Mouse (Mus musculus) thymus, postnatal 25 days (tissue): ENCODE measurements around the gene Ehd4.

ENCODE experiments used
- DNase-seq: peaks from one replicate; pipeline ENCODE4 v3.0.0; 2022

Ehd4 gene

DNA sequence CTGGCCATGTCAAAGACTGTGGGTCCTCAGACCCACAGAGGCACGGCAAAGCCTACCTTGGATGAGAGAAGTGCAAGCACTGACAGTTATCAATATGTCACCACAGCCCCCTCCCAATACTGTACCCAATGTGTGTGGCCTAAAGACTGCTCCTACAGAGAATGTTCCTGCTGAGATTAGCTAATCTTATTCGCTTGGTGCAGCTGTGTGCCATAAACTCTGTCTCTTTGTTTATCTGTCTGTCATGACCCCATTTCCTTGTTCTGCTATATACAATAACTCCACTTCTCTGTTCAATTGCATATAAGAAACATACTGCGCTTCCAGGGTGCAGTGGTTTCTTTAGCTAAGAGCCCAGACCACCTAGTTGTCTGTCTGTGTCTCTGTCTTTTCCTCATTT, 48.5 kb downstream of the Ehd4 start:
- no peak for DNase-seq

DNA sequence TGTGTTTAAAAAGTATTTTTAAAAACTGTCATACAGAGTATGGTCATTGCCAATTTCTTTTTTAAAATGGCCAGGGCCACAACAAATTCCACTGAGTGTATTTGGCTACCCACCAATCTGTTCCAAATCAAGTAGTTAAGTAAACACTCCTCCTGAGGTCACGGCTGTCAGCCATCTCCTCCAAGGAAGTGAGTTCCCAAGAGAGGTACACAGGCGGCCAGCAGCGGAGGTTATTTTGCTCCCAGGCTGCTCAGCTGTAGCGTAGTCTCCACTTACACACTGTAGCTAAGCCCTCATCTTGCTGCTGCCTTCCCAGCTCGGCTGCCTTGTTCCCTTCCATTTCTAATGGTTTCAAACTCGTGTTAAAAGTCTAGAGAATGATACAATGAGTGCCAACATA, 51.5 kb downstream of the Ehd4 start:
- no peak for DNase-seq

DNA sequence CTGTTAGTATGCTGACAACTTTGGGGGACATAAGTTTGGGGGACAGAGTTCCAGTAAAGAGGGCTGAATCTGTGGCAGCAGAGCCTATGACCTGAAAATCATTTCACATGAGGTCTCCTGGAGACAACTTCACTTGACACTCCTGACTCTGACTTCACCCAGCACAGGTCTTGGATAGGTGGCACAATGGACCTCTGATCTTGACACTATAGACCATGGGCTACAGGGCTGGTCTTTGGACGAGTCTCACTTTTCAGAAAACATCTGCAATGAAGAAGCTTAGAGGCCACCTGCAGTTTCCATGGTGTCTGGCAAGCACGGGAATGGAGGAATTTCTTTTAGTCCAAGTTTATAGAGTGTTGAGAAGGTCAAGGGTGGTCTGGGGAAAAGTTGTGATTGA, 52.0 kb downstream of the Ehd4 start:
- DNase-seq, result no peak

DNA sequence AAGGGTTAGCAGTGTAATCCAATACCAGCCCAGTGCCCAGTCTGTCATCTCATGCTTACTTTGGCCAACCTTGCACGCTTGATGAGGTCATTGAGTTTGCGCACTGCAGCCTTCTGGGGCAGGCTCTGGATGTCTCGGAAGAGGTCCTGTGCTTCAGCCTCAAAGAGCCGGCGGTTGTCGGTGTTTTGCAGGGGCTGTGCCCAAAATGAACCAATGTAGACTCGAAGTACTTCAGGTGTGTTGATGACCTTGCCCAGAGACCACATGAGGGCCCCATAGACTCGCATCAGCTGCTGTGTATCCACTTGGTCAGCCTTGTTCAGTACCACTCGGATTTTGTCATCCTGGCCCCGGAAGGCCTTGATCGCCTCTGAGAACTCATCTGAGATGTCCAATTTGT, 52.4 kb downstream of the Ehd4 start:
- no peak for DNase-seq

- no peak for DNase-seq
Observed at GRCm38 (mm10) chr2:120099886-120100285, 54.5 kb downstream of the Ehd4 start.

DNA sequence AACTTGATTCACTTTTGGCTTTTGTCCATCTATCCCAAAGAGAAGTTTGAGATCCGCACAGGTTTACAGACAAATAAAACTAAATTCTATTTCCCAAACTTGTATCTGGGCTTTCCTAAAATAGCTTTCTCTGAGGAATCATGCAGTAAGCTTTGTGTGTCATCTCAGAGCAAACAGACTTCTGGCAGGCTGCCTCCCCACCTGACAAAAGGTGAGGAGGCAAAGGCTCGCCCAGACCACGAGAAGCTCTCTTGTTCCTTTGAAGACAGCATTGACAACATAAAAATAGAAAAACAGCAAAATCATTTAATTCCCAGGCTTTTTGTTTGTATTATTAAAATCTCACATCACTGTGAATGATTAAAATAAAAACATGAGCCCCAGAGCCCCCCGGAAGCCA, 55.1 kb downstream of the Ehd4 start:
- no peak for DNase-seq

GRCm38 (mm10) chr2:120098781-120099202, 55.6 kb downstream of the Ehd4 start:
- no peak for DNase-seq

DNA sequence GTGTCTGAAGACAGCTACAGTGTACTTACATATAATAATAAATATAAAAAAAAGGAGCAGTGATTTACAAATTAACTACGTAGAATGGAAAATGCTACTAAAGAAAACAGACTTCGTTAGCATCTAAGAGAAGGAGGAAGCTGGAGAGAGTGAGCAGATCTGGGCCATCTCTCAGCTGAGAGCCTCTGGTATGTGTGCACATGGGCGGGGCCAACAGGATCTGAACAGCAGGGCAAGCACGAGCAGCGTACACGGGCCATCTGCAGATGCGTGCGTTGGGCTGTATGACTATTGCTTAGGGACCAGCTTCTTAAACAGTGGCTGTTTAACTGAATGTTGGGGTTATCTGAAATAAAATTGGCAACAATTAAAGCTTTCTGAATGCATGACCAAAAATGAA, 56.5 kb downstream of the Ehd4 start:
- DNase-seq, result no peak

DNA sequence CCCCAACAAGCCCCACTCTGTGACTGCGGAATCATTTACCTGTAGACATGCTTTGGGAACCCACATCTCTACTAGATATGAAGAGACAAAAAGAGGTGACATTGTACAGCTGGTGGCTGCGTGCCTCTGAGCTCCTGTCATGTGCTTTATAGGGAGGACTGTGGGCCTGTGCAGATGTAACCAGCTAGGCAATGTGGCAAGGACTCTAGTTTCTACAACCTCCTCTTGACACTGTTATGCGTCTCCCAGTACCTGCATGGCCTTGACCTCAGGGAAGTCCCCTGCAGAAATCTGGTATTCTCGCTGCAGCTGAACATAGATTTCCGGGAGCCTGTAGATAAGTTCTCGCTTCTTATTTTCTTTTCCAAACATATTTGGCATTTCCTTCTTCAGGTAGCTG, 57.7 kb downstream of the Ehd4 start:
- DNase-seq, result no peak

- no peak for DNase-seq
Observed at GRCm38 (mm10) chr2:120096191-120096590, 58.2 kb downstream of the Ehd4 start.

- no peak for DNase-seq
Observed at GRCm38 (mm10) chr2:120095171-120095570, 59.2 kb downstream of the Ehd4 start.

DNA sequence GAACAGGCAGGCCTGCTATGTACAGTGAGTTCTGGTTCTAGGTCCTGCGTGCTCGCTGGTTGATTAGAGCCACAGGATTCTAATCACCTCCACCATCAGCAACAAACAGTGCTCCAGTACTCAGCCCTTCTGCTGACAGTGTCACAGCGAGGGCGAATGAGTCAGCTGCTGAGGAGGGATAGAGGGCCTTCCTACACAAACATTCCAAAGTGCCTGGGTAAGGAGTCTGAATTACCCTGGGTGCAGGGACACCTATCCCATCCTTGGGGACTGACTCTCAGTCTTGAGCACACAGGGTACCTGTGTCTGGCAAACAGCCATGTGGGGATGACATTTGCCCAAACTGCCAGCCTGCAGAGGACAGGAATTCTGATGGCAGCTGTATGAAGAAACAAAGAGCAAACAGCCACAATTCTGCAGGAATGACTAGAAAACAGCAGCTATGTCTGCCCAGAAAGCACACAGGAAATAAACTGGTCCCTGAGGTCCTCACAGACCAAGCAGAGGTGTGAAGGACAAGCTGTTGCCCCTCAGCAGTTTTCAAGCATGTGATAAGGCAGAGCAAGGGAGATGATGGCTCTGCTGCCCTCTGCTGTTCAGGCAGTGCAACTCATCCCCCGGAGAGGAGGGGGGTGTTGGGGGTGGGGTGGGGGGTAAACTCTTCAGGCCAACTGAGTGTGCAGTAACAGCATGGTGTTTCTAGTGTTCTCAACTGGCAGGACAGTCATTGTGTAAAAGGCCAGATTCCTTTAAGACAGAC, 60.6 kb downstream of the Ehd4 start:
- peak; percentile 56 for DNase-seq

DNA sequence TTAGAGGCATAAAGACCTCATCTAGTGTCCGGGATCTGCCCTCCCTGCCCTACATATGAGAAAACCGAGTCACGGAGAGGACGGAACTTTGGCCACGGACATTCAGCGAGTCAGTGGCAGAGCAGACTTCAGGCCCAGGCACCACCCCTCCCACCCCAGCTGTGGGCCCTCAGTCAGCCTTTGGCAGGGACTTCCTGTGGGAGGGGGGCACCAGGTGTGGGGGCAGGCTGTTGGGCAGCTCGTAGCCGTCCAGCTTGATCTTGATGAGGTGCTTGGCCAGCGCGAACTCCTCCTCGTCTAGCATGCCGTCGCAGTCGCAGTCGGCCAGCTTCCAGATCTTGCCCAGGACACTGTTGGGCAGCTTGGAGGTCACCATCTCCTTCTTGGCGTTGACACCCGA, 63.4 kb downstream of the Ehd4 start:
- no peak for DNase-seq

DNA sequence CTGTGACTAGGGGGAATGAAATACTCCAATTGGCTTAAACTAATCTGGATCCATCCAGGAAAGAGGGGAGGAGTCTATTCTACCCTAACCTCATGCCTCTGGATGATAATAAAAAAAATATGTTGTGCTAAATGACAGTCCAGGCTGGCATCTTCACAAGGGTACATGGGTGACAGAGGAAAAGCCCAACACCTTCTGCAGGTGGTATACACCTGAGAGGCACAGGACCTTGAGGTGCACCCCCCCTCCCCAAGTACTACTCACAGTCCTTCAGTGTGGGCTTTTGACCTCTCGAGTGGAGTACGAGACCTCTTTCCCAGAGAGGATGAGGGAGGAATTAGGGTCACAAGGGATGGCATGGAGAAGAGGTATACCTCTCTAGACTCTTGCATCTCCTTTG, 66.5 kb downstream of the Ehd4 start:
- no peak for DNase-seq

- DNase-seq, result no peak
Observed at GRCm38 (mm10) chr2:120087391-120087790, 67.0 kb downstream of the Ehd4 start.

GRCm38 (mm10) chr2:120086038-120086437, 68.4 kb downstream of the Ehd4 start:
- DNase-seq, result no peak

DNA sequence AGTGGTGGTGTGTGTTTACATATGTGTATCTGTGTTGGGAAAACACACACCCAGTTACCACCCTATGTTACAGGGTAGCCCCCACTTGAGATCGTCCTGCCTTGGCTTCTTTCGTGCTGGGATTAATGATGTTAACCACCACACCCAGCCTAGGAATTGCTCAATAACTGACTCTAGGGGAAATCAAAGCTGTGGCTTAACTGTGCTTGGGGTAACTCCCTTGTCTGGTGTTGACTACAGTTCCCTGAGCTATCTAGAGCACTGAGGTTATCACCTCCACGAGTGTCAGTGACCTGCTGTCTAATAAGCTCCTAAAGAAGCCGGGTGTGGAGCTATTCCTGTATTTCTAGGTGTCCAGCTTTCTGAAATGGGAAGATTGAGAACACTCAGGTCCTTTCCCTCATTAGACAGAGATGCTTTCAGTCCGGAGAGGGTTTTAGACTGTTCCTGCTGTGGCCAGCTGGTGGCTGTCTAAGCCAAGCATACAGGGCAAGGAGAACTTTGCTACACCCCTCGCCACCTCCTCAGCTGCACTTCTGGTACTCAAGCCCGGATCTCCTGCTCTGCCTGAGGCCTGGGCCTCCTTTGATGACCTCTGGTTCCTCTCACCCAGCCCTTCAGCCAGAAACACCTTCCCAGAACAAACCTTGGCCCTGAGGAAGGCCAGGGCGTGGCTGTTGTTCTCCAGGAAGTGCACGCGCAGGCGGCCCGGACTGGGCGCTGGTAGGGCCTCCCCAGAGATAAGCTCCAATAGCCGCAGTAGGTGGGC, 69.6 kb downstream of the Ehd4 start:
- DNase-seq, result no peak

- DNase-seq, result no peak
Observed at GRCm38 (mm10) chr2:120082416-120082815, 72.0 kb downstream of the Ehd4 start.

DNA sequence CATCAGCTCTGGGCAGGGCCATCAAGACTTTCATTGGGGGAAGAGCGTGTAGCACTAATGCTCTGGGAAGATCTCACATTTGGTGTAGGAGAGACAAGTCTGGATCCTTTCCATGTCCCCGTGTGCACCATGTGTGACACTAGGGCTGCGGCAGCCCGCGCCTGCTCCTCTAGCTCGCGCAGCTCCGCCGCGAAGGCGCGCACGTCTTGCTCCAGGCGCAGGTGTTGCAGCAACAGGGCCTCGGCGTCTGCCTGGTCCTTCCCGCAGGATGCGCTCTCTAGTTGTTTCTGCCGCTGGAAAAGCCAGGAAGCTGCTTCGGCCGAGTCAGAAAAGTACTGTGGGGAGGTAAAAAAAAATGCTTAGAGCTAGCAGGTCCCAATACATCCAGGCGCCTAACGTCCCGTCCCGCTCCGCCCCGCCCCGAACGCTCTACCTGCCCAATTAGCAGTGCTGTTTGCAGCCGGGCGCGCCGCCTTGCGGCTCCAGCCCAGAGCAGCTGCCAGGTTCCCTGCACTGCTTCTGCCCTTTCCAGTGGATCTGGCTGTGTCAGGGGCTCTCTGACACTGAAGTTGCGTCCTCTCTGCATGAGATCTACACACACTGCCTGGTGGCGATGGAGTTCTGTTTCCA, 78.2 kb downstream of the Ehd4 start:
- peak; percentile 51 for DNase-seq

DNA sequence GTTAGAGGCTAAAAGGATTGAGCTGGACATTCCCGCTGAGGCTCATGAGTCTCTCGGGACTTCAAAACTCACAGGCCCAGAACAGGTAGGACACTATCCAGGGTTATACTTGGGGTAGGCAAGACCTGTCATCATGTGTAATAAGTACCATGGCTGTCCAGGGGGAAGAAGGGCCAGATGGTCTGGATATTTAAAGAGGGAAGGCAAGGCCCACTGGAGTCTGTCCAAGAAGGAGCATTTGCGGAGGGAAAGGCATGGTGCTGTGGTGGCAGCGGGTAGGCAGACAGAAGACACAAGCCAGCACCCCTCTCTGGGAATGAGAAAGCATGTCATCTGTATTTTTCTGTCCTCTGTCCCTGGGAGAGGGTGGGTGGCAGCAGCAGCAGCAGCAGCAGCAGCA, 80.3 kb downstream of the Ehd4 start:
- DNase-seq, result no peak

- no peak for DNase-seq
Observed at GRCm38 (mm10) chr2:120069466-120069990, 84.9 kb downstream of the Ehd4 start.

DNA sequence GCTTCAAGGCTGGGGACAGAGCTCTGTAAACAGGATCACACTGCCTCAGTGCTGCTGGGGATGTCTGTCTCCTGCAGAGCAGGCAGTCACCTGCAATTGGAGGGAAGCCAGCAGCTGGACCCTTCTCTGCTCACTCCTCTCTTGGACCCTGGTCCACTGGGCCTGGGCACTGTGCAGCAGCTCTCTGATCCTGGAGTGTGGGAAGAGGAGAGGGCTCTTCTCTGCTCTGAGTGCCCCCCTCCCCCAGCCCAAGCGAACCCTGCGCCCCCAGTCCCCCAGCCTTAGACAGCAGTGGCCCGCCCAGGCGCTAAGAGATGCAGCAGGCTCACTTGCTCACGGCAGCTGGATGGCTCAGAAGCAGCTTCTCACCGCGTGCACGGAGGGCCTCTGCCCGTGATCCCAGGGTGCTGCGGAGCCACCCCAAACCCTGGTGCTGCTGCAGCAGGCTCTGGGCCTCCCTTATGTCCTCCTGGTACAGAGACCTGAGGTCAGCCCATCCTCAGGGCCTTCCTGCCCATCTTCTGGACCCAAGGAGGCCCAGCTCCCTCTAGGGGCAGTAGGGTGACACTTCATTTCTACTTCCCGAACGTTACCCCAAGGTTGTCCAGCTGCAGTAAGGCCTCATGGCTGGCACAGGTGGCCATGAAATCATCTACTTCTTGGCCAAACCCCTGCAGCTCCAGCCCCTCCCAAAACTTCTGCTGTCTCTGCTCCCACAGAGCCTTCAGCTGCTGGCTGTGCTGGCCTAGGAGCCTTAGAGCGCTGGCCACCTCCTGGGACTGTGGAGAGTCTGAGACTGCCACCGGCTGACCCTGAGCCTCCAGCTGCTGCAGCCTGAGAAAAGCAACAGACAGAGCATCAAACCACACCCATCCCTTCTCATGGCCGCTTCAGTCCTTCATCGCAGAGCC, 85.6 kb downstream of the Ehd4 start:
- peak; percentile 7 for DNase-seq

- DNase-seq, result no peak
Observed at GRCm38 (mm10) chr2:120066224-120066623, 88.2 kb downstream of the Ehd4 start.
